Mouse (Mus musculus): ENCODE data around the gene Prorsd1. TPM values are rescaled to one million over a fixed set of nuclear protein-coding genes. Genes with fewer than 3 reads are reported as not detected.
"Not testable (repeated sequence)": the region's sequence is repeated elsewhere in the genome, so short reads cannot be mapped to it uniquely, and the experiment has no call there.

Gene Prorsd1
- 44.8 to 68.6 TPM (median 53.3 TPM) in 3 replicates for total RNA-seq (2017)

DNA sequence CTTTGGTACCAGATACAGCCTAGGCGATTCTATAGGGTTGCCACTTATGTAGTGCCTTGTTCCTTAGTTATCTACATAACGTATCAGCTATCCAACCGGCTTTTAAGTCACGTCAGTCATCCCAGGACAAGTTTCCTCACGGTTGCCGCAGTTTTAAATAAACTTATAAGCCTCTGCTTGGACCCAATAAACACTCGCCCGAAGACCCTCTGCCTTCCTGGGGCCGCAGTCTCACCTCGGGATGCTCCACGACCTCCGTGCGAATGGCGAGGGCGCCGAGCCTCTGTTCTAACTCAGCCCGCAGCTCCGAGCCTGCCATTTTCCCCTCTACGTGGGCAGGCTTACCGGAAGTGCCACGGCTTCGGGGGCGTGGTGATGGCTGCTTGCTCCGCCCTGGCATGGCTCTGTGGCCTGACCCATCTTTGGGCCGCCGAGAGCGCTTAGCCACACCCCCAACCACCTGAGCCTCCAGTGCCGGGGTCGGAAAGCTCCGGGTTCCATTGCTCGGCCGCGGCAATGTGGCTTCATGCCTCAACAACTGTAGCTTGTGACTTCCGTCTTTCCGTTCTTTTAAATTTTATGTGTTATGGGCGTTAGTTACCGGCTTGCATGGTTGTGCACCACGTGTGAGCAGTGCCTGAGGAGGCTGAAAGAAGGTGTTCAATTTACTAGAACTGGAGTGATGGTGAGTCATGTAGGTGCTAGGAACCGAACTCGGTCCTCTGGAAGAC, at the start of gene Prorsd1:
Prorsd1 (minus strand) TSS at position 352 of the 731 bp plus-strand sequence.
- ATAC-seq (replicated peaks; ENCODE audit: insufficient number of reproducible peaks, low FRiP score, low TSS enrichment, poor library complexity, severe bottlenecking) = peak; percentile 98

DNA sequence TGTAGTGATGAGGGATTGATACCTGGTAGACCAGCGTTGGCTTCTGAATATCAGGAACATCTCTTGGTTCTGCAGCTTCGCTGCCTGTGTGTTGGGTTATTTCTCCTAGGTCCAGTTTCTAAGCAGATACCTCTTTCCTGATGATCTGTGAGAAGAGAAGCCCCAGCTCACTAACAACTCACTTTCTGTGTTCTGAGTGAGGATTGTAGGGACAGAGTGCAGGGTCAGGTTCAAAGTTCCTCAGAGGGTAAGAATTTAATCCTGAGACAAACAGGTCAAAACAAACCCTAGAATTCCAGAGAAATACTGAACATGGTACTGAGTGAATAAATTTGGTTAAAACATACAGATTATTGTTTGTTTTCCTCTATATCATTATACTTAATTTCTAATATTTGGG, 48.6 kb upstream of the Prorsd1 start:
- ATAC-seq (replicated peaks; ENCODE audit: insufficient number of reproducible peaks, low FRiP score, low TSS enrichment, poor library complexity, severe bottlenecking) = no peak

DNA sequence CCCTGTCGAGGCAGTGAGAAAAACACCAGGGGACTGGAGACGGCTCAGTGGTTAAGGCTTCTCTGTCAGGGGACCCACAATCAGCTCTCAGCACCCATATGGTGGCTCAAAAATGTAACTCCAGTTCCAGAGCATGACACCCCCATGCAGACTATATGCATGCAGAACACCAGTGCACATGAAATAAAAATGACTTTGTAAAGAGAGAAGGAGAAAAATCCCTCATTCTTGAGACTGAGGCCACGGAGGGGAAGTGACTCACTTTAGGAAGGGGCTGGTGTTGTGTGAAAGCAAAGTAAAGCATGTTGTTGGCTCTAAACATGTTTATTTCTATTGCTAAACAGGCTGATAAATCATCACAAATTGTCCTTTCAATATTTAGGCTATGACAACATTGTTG, 46.2 kb upstream of the Prorsd1 start:
- ATAC-seq (replicated peaks; ENCODE audit: insufficient number of reproducible peaks, low FRiP score, low TSS enrichment, poor library complexity, severe bottlenecking) = no peak

DNA sequence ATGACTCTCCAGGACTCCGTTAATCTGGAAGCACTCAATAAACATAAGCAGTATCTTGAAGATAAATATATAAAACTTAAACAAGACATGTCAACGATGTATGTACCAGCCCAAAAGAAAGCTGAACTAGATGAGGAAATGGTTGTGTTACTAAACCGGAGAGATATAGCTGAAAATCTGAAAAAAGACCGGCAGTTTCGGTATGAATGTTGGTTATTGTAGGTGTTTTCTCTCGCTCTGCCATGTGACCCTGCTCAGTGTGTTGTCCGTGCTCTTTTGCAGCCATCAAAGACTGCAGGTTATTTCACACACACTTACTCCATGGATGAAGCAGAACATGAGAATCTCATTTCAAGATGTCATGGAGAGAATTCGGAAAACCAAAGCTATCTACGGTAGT, 45.6 kb upstream of the Prorsd1 start:
- no peak for ATAC-seq (replicated peaks; ENCODE audit: insufficient number of reproducible peaks, low FRiP score, low TSS enrichment, poor library complexity, severe bottlenecking)

DNA sequence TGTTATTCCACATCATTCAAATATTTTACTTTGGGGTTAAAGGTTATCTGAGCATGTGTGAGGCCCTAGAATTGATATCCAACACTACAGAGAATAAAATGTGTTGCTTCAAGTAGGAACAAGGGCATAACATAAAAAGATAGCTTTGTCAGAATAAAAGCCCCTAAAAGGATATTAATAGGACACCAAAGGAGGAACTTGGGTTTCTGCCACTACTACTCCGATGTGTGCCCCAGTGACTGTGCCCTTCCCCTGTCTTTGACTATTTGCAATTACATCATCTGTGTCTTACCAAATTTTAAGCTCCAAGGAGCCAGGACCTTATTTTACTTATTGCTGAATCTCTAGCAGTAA, 34.6 kb upstream of the Prorsd1 start:
- 0 out of 2 replicates have a peak, but pooled peaks have one; percentile 30 for ATAC-seq (replicated peaks; ENCODE audit: insufficient number of reproducible peaks, low FRiP score, low TSS enrichment, poor library complexity, severe bottlenecking)

DNA sequence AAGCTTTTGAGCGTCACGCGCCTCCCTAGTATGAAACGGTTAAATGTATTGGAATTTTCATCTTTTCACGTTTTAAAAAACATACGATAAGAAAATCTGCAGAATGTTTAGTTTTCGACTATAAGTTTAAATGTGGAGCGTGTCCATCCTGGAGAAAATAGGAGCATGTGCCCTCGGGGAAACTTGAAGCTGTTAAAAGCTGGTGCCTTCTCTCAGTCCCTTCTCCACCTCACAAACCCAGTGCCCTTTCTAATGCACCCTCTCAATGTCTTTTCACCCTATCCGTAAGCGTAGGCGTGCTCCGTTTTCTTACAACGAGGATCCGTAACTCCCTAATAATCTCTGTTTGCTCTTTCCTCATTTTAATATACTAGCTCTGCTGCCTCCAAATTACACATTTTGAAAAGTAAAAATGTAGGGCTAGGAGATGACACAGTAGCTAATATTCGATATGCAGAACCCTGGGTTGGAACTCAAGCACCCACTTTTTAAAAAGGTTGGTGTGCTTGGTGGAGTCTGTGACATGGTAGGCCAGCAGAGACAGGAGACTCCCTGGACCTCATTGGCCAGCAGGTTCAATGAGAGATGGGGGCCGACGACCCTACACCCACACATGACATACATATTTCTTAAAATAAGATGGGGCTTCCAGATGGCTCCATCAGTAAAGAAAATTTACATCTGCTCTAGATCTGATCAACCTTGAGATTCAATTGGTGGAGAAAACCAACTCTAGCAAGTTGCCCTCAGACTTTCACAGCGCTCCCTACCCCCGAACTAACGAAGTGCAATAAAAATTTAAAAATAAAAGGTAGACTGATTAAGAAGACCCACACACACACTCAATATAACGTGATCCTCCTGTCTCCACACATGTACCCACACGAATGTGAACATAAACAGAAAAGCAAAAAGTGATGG, 33.9 kb upstream of the Prorsd1 start:
- ATAC-seq (replicated peaks; ENCODE audit: insufficient number of reproducible peaks, low FRiP score, low TSS enrichment, poor library complexity, severe bottlenecking) = no peak

DNA sequence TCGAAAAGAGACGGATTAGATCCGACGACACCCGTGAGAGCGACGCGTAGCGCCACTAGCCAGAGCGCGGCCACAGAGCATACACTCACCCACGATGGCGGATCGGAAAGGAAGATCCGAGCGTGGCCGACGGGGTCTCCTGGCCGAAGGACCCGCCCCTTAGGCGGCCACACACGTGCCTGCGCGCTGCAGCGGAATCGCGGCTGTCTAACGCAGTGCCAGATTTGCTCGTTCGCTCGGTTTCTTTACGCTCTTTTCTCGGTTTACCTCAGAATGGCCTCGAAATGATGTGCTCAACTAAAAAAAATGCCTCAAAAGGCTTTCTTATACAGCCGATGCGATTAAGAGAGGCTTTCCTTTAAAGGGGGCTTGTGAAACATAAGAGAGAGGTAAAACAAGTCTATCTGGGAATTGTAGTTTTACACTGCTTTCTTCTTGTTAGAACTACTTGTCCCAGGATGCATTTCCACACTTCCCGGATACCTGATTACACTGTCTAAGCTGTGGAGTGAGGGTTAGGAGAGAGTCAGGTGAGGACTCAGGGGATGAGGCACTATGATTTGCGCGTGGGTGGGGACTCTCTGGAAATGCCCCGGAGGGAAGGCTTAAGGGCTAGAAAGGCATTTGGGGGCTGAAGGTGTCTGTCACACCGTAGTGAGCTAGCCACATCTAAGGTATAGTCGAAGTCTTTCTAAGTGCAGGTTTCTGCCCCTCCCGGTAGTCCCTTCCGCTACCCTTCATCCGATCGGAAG, 33.1 kb upstream of the Prorsd1 start, which contains the start of the genes Clhc1 and Rps27a:
Clhc1 (plus strand) TSS at position 199 of the 752 bp plus-strand sequence.
Rps27a (minus strand) TSS at position 358 of the 752 bp plus-strand sequence.
- peak; percentile 89 for ATAC-seq (replicated peaks; ENCODE audit: insufficient number of reproducible peaks, low FRiP score, low TSS enrichment, poor library complexity, severe bottlenecking)

DNA sequence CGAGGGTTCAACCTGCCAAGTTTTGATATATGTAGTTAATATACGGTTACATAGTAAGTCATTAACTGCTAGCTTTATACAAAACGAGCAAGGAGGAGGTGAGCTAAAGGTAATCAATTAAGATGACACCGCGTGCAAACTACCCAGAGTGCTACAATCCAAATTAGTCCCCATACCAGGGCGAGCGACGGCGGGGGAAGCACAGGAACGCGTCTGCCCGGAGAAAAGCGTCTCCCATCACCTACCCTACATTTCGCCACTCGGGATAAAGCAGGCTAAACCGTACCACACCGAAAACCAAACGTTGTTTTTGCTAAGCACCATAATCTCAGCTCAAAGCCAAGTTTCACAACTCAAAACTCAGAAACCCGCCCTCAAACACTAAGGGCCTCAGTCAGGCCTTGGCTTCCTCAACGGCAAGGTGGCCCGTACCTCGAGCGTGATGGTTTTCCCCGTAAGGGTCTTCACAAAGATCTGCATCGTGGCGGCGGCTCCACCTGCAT, 32.5 kb upstream of the Prorsd1 start:
- ATAC-seq (replicated peaks; ENCODE audit: insufficient number of reproducible peaks, low FRiP score, low TSS enrichment, poor library complexity, severe bottlenecking) = peak; percentile 1; the same call in 1 of the 2 replicates

DNA sequence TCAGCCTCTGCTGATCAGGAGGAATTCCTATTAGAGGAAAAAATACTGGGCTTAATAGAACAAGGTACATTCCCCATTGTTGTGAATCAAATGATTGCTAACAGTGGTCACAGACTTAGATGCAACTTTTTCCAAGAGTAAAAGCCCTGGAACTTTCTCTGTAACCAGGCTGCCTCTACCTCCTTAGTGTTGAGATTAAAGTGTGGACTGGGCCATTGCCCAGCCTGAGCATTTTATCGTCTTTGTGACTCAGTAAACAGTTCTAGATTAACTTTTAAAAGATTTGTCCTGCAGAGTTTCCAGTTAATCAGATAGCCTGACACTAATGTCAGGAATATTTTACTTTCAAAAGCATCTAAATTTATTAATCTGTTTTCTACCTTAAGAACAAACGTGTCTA, 31.9 kb upstream of the Prorsd1 start:
- no peak for ATAC-seq (replicated peaks; ENCODE audit: insufficient number of reproducible peaks, low FRiP score, low TSS enrichment, poor library complexity, severe bottlenecking)

DNA sequence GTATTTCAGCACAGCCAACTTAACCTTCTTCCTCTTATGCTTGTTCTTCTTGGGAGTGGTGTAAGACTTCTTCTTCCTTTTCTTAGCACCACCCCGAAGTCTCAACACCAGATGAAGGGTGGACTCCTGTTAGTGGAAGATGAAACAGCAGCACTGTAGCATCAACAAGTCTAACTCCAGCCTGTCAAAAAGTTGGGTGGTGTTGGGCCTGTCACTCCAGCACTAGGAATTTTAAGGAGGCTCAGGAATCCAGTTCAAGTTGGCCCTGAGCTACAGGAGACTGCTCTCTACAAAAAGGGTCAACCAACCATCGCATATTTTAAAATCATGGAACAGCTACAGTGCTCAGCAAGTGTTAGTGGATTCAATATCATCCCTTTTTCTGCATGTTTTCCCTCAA, 31.5 kb upstream of the Prorsd1 start:
- not testable (repeated sequence) for ATAC-seq (replicated peaks; ENCODE audit: insufficient number of reproducible peaks, low FRiP score, low TSS enrichment, poor library complexity, severe bottlenecking)

DNA sequence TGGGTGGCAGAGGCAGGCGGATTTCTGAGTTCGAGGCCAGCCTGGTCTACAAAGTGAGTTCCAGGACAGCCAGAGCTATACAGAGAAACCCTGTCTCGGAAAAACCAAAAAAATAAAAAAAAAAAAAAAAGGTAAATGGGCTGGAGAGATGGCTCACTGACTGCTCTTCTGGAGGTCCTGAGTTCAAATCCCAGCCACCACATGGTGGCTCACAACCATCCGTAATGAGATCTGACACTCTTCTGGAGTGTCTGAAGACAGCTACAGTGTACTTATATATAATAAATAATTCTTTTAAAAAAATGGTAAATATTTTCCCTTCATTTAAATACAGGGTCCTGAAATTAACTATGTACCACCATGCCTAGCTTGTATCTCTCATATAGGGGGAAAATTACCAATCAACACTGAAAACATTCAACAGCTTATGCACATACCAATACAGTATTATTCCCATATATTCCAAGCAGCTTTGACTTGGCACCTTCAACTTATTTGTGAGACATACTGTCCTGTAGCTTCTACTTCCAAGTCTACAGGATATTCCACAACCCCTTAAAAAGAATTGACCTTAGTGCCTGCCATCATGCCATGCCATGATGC, 30.4 kb upstream of the Prorsd1 start:
- ATAC-seq (replicated peaks; ENCODE audit: insufficient number of reproducible peaks, low FRiP score, low TSS enrichment, poor library complexity, severe bottlenecking) = not testable (repeated sequence)

DNA sequence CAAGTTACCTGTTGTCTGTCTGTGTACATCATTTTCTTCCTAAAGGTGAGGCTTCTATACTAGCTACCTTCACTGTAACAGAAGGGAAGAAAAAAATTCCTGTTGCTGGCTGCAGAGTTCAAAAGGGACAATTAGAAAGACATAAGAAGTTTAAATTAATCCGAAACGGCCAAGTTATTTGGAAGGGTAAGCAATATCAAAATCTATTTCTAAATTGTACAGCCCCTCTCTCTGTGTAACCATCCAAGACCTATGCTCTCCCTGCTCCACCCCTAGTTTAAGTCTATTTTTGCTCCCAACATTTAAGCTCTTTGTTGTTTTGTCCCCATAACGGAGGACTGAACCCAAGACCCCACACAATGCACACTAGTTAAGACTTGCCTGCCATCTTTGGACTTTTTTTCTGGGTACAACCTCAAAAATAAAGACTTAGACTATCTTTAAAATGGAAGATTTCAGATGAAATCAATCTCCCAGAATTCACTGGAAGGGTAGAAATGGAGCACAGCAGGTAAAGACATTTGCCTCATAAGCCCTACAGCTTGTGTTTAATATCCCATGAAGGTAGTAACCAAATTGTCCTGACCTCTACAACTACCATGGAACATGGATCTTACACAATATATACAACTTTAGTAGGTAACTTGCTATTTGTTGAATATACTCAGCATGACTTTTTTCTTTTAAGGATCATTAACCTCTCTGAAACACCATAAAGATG, 29.6 kb upstream of the Prorsd1 start:
- ATAC-seq (replicated peaks; ENCODE audit: insufficient number of reproducible peaks, low FRiP score, low TSS enrichment, poor library complexity, severe bottlenecking) = no peak

DNA sequence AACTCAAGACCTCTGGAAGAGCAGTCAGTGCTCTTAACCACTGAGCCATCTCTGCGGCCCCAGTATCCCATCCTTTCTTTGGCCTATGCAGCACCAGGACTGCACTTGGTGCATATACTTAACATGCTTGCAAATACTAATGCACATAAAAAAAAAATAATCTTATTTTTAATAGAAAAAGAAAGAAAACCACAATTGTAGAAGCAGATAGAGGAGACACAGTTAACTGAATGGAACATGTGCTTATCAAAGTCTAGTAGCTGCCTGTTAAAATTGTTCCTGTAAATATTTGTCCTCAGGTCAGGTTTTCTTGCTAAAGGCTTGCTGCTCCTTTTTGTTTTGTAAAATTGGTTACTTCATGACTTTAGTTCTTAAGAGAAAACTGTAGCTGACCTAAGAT, 23.4 kb upstream of the Prorsd1 start:
- no peak for ATAC-seq (replicated peaks; ENCODE audit: insufficient number of reproducible peaks, low FRiP score, low TSS enrichment, poor library complexity, severe bottlenecking)

DNA sequence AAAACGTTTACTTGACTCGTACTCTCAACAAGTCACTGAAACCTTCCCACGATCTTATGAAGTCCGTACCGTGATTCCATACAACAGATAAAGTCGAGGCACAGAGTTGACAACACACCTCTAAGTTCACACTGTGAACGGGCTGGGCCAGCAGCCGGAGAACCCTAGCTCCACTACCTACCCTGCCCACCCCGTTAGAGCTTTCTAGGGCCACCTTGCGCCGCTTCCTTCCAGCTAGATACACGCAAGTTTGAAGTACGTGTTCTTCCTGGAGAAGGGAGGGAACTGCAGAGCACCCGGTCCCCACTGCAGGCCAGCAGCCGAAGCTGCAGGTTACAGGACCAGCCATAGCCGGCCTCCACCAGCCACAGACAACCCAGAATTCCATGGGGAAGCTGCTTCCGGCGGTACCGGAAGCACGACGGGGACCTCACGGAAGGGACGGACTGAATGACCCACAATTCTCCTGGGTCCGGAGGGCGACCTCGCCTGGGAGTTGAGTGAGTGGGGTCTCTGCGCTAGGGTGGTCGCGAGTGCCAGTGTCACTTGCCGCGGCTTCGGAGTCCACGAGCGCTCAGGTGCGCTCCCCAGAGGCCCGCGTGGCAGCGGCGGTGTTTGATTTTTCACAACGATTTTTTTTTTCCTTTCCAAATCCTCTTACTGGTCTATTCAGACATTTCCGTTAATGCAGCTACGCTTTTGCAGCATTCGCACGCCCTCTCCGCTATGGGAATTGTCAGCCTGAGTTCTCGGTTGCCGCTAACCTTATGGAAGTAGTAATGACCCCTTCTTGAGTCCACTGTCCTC, 11.4 kb upstream of the Prorsd1 start, which contains the start of gene Mtif2:
Mtif2 (plus strand) TSS at position 421 of the 807 bp plus-strand sequence.
- ATAC-seq (replicated peaks; ENCODE audit: insufficient number of reproducible peaks, low FRiP score, low TSS enrichment, poor library complexity, severe bottlenecking) = peak; percentile 90

DNA sequence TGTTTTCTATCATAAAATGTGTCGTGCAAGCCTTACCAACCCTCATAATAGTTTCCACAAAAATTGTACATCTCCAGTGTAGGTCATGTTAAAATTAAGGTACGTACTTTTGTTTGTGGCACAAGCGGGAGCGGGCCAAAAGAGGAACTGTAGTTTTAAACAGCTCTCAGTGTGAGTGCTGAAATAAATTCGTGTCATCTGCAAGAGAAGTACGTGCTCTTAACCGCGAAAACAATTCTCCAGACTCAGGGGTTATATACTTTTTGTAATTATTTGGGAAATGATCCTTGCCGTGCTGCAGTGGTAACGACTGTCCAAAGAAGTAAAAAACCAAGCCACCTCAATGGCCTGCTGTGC, 530 bp downstream of the Prorsd1 start:
- peak; percentile 38; the same call in 1 of the 2 replicates for ATAC-seq (replicated peaks; ENCODE audit: insufficient number of reproducible peaks, low FRiP score, low TSS enrichment, poor library complexity, severe bottlenecking)

DNA sequence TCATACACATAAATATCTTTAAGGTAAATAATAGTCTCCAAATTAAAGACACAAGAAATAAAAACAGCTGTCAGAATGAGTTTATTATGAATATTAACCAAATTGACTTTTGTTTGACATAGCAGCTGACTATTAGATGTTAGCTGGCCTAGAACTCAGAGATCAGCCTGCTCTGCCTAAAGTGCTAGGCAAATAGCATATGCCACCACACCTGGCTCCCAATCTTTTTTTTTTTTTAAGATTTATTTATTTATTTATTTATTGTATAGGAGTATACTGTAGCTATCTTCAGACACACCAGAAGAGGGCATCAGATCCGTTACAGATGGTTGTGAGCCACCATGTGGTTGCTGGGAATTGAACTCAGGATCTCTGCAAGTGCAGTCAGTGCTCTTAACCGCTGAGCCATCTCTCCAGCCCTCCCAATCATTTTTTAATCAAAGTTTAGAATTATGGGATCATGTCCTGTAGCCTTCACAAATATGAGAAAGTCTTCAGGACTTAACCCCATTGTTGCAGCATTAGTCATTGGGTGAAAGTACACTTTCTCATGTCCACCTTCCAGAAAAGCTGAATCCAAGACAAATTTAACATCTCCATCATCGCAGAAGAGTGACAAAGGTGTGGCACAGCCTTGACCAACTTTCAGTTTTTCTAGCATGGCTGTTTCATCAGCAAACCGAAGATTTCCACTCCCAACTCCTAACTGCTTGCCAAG, 1.9 kb downstream of the Prorsd1 start:
- no peak for ATAC-seq (replicated peaks; ENCODE audit: insufficient number of reproducible peaks, low FRiP score, low TSS enrichment, poor library complexity, severe bottlenecking)

Measured in monocyte, adult 5-6 weeks (primary cell).